Mouse (Mus musculus) liver, adult 2 months (tissue): ENCODE results near the gene Iqgap3.

ENCODE experiments used
- CTCF ChIP-seq: fragments of 200-500 bp; IDR thresholded peaks from 2 replicates; pipeline ENCODE4 v1.5.1; 2011; ENCODE audit warnings: low read depth, low read length, control low read depth
- POLR2A ChIP-seq: fragments of 200-500 bp; IDR thresholded peaks from 2 replicates; pipeline ENCODE4 v1.6.1; 2011; ENCODE audit warnings: low read length, control low read depth; ENCODE audit not compliant: insufficient read depth; ENCODE audit errors: extremely low read depth

- TF ChIP-seq CTCF = no peak
- TF ChIP-seq POLR2A = no peak
Measured at GRCm38 (mm10) chr3:88049532-88049931, 32.2 kb upstream of the Iqgap3 start.
